Mouse (Mus musculus): Measurements from ENCODE around the gene Mov10l1. TPM values are rescaled to one million over a fixed set of nuclear protein-coding genes. Genes with fewer than 3 reads are reported as not detected.
A peak's percentile ranks its signal among the peaks of the same experiment; 100 is the strongest.

The Mov10l1 gene
- total RNA-seq, 1 experiment from 2014 or later = not detected

DNA sequence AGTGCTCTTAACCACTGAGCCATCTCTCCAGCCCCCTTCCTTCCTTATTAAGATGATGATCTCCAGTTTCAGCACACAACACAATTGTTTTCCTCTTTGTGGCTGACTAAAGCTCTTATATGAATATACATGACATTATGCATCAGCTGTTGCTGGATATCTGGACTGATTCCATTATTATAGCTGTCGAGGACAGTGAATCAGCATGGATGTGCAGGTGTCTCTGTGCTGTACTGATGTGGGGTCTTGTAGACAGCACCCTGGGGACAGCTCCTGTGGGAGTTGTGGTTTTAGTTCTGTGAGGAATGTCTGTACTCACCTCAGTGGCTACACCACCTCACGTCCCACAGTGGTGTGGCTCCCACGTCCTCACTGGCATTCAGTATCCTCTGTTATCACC lies 18.5 kb downstream of the Mov10l1 start:
- no peak for ATAC-seq (replicated peaks; ENCODE audit: insufficient number of reproducible peaks, low FRiP score, low TSS enrichment, poor library complexity, severe bottlenecking)

DNA sequence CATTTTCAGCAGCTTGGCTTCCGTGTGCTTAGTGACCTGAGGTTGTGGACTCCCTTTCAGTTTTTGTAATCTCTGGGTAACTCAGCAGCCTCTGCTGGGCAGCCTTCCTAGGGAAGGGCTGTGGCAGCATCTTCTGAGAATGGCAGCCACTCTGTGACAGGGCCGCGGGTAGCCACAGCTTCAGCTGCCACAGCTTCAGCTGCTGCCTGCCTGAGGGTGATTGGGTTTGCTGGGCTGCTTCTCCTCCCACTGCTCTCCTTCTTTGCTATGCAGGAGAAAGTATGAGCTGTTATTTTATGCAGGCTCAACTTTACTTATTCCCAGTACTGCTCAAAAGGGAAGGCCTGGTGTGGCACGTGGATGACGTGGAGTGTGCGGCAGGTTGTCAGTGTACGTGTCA lies 24.3 kb downstream of the Mov10l1 start:
- no peak for ATAC-seq (replicated peaks; ENCODE audit: insufficient number of reproducible peaks, low FRiP score, low TSS enrichment, poor library complexity, severe bottlenecking)

DNA sequence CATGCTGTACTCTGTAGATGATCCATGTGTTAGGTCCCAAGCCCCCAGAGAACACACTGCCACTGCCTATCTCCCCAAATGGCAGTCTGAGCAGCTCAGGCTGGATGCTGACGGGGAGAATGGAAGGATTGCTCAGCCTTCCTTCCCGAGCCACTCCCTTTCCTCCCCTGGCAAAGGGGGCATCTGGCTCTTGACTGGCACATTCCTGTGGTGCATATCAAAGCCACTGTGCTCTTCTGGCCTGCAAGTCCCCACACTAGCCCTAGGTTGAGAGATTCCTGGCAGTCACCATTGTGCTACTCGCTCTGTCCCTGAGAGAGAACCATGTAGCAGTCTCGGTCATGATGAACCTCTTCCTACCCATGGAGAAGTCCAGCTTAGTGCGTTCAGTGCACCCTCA lies 25.1 kb downstream of the Mov10l1 start:
- ATAC-seq (replicated peaks; ENCODE audit: insufficient number of reproducible peaks, low FRiP score, low TSS enrichment, poor library complexity, severe bottlenecking) = no peak

DNA sequence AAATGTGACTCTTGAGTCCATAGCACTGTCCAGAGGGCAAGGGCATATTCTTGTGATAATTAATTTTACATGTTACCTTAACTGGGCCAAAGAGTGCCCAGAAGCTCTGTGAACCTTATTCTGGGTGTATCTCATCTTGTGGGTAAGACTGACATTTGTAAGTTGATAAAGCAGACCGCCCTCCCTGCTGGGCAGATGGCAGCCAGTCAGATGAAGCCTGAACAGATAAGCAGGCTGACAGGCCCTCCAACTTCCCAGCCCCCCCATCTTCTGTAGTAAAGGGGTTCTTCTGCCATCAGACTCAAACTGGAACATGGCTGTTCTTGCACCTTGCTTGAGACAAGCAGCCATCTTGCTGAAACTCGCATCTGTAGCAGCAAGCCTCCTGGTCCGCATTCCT lies 34.0 kb downstream of the Mov10l1 start:
- ATAC-seq (replicated peaks; ENCODE audit: insufficient number of reproducible peaks, low FRiP score, low TSS enrichment, poor library complexity, severe bottlenecking) = no peak

GRCm38 (mm10) chr15:89020085-89020484 lies 37.4 kb downstream of the Mov10l1 start:
- no peak for ATAC-seq (replicated peaks; ENCODE audit: insufficient number of reproducible peaks, low FRiP score, low TSS enrichment, poor library complexity, severe bottlenecking)

GRCm38 (mm10) chr15:89020492-89020891 lies 37.8 kb downstream of the Mov10l1 start:
- no peak for ATAC-seq (replicated peaks; ENCODE audit: insufficient number of reproducible peaks, low FRiP score, low TSS enrichment, poor library complexity, severe bottlenecking)

DNA sequence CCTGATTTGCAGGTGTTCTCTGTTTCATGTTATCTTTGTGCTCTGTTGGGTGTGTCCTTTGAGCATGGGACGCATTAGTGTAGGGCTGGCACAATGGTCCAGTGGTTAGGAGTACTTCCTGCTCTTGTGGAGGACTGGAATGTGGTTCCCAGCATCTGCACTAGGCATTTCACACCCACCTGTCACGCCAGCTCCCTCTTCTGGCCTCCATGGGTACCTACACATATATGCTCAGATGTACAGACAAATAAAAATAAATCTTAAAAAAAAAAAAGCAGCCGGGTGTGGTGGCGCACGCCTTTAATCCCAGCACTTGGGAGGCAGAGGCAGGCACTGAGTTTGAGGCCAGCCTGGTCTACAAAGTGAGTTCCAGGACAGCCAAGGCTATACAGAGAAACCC lies 61.7 kb downstream of the Mov10l1 start:
- no peak for ATAC-seq (replicated peaks; ENCODE audit: insufficient number of reproducible peaks, low FRiP score, low TSS enrichment, poor library complexity, severe bottlenecking)

GRCm38 (mm10) chr15:89046356-89046755 lies 63.6 kb downstream of the Mov10l1 start:
- no peak for ATAC-seq (replicated peaks; ENCODE audit: insufficient number of reproducible peaks, low FRiP score, low TSS enrichment, poor library complexity, severe bottlenecking)

DNA sequence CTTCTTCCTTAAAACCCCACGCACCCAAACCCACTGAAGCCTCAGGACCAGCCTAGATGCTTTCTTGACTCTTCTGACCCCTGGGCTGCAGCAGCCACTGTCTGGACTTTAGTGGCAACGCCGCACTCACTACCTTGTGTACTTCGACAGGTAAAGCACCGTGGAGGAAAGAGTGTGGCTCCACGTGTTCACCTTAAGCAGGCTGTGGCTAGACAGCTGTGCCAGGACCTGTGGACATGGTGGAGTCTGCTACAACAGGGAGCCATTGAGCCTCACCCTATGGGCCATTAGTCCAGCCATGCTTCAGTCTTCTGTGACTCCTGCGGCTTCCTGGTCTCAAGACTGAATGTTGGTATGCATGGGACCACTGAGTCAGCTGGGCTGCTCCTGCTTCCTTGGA lies 72.0 kb downstream of the Mov10l1 start:
- no peak for ATAC-seq (replicated peaks; ENCODE audit: insufficient number of reproducible peaks, low FRiP score, low TSS enrichment, poor library complexity, severe bottlenecking)

GRCm38 (mm10) chr15:89058736-89059135 lies 76.0 kb downstream of the Mov10l1 start:
- ATAC-seq (replicated peaks; ENCODE audit: insufficient number of reproducible peaks, low FRiP score, low TSS enrichment, poor library complexity, severe bottlenecking) = no peak

DNA sequence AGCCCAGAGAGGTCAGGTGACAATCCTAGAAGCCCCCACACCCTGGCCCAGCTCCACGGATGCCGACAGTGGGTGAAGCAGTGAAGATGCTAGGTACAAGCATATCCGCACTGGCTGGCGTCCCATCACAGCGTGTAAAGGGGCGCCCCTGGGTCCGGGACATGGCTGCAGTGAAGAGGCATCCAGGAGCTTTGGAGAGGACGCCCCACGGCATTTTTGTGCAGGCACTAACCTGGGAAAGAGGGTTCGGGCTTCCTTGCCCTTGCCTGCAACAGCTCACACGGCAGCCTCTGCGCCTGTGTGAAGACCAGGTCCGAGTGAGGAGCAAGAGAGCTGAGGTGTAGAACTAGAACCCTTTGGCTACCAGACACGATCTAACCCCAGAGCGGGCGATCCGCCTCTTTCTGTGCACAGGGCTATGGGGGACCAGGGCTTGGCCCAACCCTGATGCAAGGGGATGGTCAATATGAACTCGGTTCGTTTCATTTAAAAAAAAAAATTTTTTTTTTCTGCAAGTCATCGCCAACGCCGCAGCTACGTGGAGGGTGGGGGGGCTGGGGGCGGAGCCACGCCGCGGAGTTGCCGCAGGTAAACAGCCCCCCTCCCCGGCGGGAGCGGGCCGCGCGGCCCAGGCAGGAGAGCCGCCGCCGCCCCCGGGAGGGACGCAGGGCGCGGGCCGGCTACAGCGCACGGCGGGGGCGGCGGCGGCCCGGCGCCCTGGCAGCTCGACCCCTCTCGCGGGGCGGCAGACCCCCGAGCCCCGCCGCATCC lies 76.6 kb downstream of the Mov10l1 start, which contains the start of gene Panx2:
Panx2 (plus strand) TSS at position 574 of the 771 bp plus-strand sequence.
- no peak for ATAC-seq (replicated peaks; ENCODE audit: insufficient number of reproducible peaks, low FRiP score, low TSS enrichment, poor library complexity, severe bottlenecking)

DNA sequence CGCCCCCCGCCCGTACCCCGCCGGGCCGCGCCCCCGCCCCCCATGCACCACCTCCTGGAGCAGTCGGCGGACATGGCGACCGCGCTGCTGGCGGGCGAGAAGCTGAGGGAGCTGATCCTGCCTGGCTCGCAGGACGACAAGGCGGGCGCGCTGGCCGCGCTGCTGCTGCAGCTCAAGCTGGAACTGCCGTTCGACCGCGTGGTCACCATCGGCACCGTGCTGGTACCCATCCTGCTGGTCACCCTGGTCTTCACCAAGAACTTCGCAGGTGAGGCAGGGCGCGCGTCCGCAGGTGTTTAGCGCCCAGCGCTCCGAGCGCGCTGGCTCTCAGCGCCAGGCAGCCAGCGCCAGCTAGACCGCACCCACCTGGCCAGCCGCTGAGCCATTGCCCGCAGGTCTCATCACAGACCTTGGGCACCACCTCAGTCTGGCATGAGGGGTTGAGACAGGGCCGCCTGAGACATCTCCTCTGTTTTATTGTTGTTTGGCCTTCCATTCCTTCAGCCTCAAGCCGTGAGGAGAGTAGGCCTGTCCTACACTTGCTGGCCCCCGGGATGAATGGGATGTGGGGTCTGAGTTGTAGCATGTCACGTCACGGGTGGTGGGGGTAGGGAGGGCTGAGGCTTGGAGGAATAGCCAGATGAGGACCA lies 77.4 kb downstream of the Mov10l1 start:
- ATAC-seq (replicated peaks; ENCODE audit: insufficient number of reproducible peaks, low FRiP score, low TSS enrichment, poor library complexity, severe bottlenecking) = no peak

GRCm38 (mm10) chr15:89060811-89061460 lies 78.2 kb downstream of the Mov10l1 start:
- 0 out of 2 replicates have a peak, but pooled peaks have one; percentile 12 for ATAC-seq (replicated peaks; ENCODE audit: insufficient number of reproducible peaks, low FRiP score, low TSS enrichment, poor library complexity, severe bottlenecking)

DNA sequence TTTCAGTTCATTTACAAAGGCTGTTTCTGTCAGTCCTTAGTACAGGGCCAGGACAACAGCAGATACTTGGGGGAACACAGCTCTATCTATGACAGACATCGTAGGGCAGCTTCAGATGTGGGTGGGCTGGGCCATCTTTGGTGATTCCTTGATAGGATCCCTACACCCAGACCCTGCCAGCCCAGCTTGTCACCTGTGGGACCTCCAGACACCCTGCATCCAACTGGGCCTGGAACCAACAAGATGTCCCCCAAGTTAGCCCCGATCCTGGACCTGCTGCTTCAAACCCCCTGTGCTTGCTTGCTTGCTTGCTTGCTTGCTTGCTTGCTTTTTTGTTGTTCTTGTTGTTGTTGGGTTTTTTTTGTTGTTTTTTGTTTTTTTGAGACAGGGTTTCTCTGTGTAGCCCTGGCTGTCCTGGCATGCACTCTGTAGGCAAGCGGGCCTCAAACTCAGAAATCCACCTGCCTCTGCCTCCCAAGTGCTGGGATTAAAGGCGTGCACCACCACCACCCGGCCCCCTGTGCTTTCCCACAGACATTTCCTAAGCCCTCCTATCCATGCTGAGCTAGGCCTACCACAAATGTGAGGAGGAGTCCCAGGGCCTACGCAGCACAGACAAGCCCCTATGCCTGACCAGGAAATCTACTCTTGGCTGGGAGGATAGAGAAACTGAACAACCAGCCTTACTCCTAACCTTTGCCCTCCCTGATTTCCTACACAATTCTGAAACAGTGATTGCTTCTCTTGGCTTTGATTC lies 79.2 kb downstream of the Mov10l1 start:
- no peak for ATAC-seq (replicated peaks; ENCODE audit: insufficient number of reproducible peaks, low FRiP score, low TSS enrichment, poor library complexity, severe bottlenecking)

GRCm38 (mm10) chr15:89062518-89062910 lies 79.8 kb downstream of the Mov10l1 start:
- no peak for ATAC-seq (replicated peaks; ENCODE audit: insufficient number of reproducible peaks, low FRiP score, low TSS enrichment, poor library complexity, severe bottlenecking)

DNA sequence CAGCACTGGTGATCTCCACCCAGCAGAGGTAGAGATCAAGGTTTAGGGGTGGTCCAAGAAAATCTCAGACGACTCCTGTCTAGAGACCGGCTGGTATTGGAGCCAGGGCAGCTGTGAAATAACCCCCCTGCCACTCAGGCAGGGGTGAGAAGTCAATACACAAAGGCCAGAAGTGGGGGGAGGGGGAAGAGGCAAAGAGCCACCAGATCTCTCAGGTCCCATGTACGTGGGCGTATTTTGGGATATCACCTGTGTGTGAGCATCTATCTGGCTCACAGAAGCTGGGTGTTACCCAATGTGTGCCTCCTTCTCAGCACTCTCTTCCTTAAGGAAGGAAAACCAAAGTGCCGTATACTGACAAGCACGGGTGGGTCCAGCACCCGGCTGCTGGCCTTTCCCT lies 80.3 kb downstream of the Mov10l1 start:
- ATAC-seq (replicated peaks; ENCODE audit: insufficient number of reproducible peaks, low FRiP score, low TSS enrichment, poor library complexity, severe bottlenecking) = no peak

DNA sequence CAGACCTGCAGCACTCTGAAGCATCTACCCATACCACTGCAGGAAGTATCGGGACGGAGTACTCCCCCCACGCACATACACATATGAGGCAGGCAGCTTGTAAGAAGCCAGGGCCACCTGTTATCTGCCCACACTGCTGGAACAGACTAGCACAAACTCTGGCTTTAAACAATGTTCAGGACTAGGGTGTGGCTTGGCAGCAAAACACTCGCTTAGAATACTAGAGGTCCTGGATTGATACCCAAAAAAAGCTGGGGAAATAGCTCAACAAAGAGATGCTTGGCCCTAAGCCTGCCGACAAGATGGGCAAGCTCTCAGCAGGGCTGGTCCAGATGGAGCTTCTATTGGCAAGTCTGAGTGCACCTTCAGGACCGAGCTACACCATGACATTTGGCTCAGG lies 80.8 kb downstream of the Mov10l1 start:
- ATAC-seq (replicated peaks; ENCODE audit: insufficient number of reproducible peaks, low FRiP score, low TSS enrichment, poor library complexity, severe bottlenecking) = no peak

DNA sequence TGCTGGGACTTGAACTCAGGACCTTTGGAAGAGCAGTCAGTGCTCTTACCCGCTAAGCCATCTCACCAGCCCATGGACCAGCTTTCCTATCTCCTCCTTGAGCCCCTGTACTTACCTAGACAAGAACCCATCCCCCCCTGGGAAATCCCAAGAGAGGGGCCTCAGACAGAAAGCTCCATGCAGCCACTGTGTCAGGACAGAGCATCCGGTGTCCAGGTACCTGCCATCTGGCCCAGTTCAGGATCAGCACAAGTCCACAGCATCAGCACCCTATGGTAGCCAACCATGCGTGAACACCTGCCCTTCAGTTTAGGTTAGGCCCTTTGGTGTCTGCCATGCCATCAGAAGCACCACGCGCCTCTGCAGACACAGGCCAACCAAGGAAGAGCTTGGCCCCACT lies 82.2 kb downstream of the Mov10l1 start:
- no peak for ATAC-seq (replicated peaks; ENCODE audit: insufficient number of reproducible peaks, low FRiP score, low TSS enrichment, poor library complexity, severe bottlenecking)

DNA sequence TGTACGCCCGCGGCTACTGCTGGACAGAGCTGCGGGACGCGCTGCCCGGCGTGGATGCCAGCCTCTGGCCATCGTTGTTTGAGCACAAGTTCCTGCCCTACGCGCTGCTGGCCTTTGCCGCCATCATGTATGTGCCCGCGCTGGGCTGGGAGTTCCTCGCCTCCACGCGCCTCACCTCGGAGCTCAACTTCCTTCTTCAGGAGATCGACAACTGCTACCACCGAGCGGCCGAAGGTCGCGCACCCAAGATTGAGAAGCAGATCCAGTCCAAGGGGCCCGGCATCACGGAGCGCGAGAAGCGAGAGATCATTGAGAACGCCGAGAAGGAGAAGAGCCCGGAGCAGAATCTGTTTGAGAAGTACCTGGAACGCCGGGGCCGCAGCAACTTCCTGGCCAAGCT lies 84.9 kb downstream of the Mov10l1 start:
- ATAC-seq (replicated peaks; ENCODE audit: insufficient number of reproducible peaks, low FRiP score, low TSS enrichment, poor library complexity, severe bottlenecking) = no peak
